Mouse (Mus musculus) heart, postnatal 0 days (tissue): Measurements from ENCODE around the gene Knl1.

Source experiments
- CTCF ChIP-seq: IDR thresholded peaks from 2 replicates; pipeline ENCODE4 v1.5.1; 2016; ENCODE audit warnings: antibody characterized with exemption, control low read depth, low read depth
- EP300 ChIP-seq: IDR thresholded peaks from 2 replicates; pipeline ENCODE4 v1.6.1; 2016; ENCODE audit warnings: antibody characterized with exemption, low read depth

GRCm38 (mm10) chr2:119154683-119155082 is 107.8 kb downstream of the Knl1 start:
- TF ChIP-seq CTCF (no peak), EP300 (no peak)
